Mouse (Mus musculus): ENCODE measurements around the gene Pitpnm2. TPM values are rescaled to one million over a fixed set of nuclear protein-coding genes. Genes with fewer than 3 reads are reported as not detected.
A peak's percentile ranks its signal among the peaks of the same experiment; 100 is the strongest.

Gene Pitpnm2
- total and polyA plus RNA-seq, 3 experiments: 7.0 to 22.2 TPM; not detected in 1

GRCm38 (mm10) chr5:124111742-124112497 is 137.6 kb downstream of the Pitpnm2 start, which contains the start of gene Ogfod2 (continued):
- TF ChIP-seq ZC3H11A (IDR thresholded peaks at IDR 0.05; ENCODE audit: low read depth, low read length) (no peak), EP300 (IDR thresholded peaks at IDR 0.05; ENCODE audit: low read depth in 1 of 2, low read length in 2 of 2) (no peak), USF1 (IDR thresholded peaks at IDR 0.05; ENCODE audit: low read depth, low read length) (peak; percentile 97), GATA1 (IDR thresholded peaks at IDR 0.05; ENCODE audit: low read depth, low read length) (no peak), SMC3 (IDR thresholded peaks at IDR 0.05; ENCODE audit: low read depth, low read length) (0 out of 2 replicates have a peak, but pooled peaks have one; percentile 17), CTCF (IDR thresholded peaks at IDR 0.05 in 2 of 3, conservative IDR thresholded peaks at IDR 0.05 in 1 of 3; ENCODE audit: control insufficient read depth in 1 of 3, insufficient read depth in 1 of 3, low read depth in 2 of 3, low read length in 3 of 3, poor library complexity in 1 of 3, severe bottlenecking in 1 of 3) (peak in 2 of 3 experiments; percentile 41 to 55; a peak in 4 of 6 replicates), KAT2A (conservative IDR thresholded peaks at IDR 0.05; ENCODE audit: low read depth, low read length) (no peak; the same call in 1 of the 2 replicates), MXI1 (IDR thresholded peaks at IDR 0.05; ENCODE audit: low read depth, low read length) (peak; percentile 88), TCF12 (IDR thresholded peaks at IDR 0.05; ENCODE audit: low read depth, low read length) (peak; percentile 58), GABPA (IDR thresholded peaks at IDR 0.05; ENCODE audit: low read depth, low read length) (no peak), ZKSCAN1 (IDR thresholded peaks at IDR 0.05; ENCODE audit: low read depth, low read length) (no peak), POLR2AphosphoS2 (IDR thresholded peaks at IDR 0.05; ENCODE audit: low read length) (no peak; the same call in 1 of the 2 replicates), MYB (IDR thresholded peaks at IDR 0.05; ENCODE audit: low read depth, low read length) (no peak), MAZ (IDR thresholded peaks at IDR 0.05; ENCODE audit: low read depth, low read length) (no peak), CHD1 (IDR thresholded peaks at IDR 0.05; ENCODE audit: low read depth, low read length) (no peak), HCFC1 (IDR thresholded peaks at IDR 0.05; ENCODE audit: low read depth, low read length) (peak; percentile 85)

GRCm38 (mm10) chr5:124111077-124111741 is 138.4 kb downstream of the Pitpnm2 start:
- H3K4me1 ChIP-seq (ENCODE audit: control insufficient read depth in 1 of 2, insufficient read depth in 2 of 2, low read length in 2 of 2): peaks cover 0 to 6% of the 10 kb centered on the region in 2 experiments; a peak in 2 of 4 replicates
- no peaks in the 10 kb centered on the region for H3K9me3 ChIP-seq (replicated peaks; ENCODE audit: insufficient read depth, low read length)
- H3K79me2 ChIP-seq (ENCODE audit: control insufficient read depth, insufficient read depth, low read length, poor library complexity): peaks cover 33% of the 10 kb centered on the region
- peak; percentile 90 for DNase-seq (ENCODE audit: low read depth, low spot score)
- H3K27ac ChIP-seq (ENCODE audit: control insufficient read depth, low read depth, low read length): peak overlapping the region; percentile 99
- 0 out of 4 replicates have a peak, but pooled peaks cover 0 to 2% of the 10 kb centered on the region in 2 experiments for H3K36me3 ChIP-seq (ENCODE audit: control insufficient read depth in 1 of 2, insufficient read depth in 2 of 2, low read length in 2 of 2)
- no peaks in the 10 kb centered on the region for H3K27me3 ChIP-seq (ENCODE audit: control insufficient read depth in 1 of 2, insufficient read depth in 2 of 2, low read length in 2 of 2)
- peak overlapping the region; percentile 98 for H3K9ac ChIP-seq (ENCODE audit: control insufficient read depth, low read depth, low read length, poor library complexity, severe bottlenecking)
- peak overlapping the region; percentile 77 to 95 for H3K4me3 ChIP-seq (ENCODE audit: control insufficient read depth in 1 of 2, insufficient read depth in 1 of 2, low read depth in 2 of 2, low read length in 2 of 2)
- TF ChIP-seq ELF1 (IDR thresholded peaks at IDR 0.05; ENCODE audit: low read depth, low read length) (peak; percentile 73), EP300 (IDR thresholded peaks at IDR 0.05; ENCODE audit: low read depth in 1 of 2, low read length in 2 of 2) (peak in 1 of 2 experiments; percentile 7; a peak in 1 of 4 replicates), HCFC1 (IDR thresholded peaks at IDR 0.05; ENCODE audit: low read depth, low read length) (peak; percentile 78), JUND (IDR thresholded peaks at IDR 0.05; ENCODE audit: low read depth, low read length) (no peak), ZMIZ1 (IDR thresholded peaks at IDR 0.05; ENCODE audit: low read depth, low read length) (no peak), SIN3A (IDR thresholded peaks at IDR 0.05; ENCODE audit: low read length) (0 out of 2 replicates have a peak, but pooled peaks have one; percentile 53), E2F4 (IDR thresholded peaks at IDR 0.05; ENCODE audit: borderline replicate concordance, low read depth, low read length) (no peak), GABPA (IDR thresholded peaks at IDR 0.05; ENCODE audit: low read depth, low read length) (no peak), UBTF (IDR thresholded peaks at IDR 0.05; ENCODE audit: borderline replicate concordance, insufficient read depth, low read depth, low read length) (no peak), ZC3H11A (IDR thresholded peaks at IDR 0.05; ENCODE audit: low read depth, low read length) (peak; percentile 45; the same call in 1 of the 2 replicates), MAX (IDR thresholded peaks at IDR 0.05; ENCODE audit: low read length) (peak; percentile 47; the same call in 1 of the 2 replicates), ETS1 (IDR thresholded peaks at IDR 0.05; ENCODE audit: low read depth, low read length) (peak; percentile 42; the same call in 1 of the 2 replicates), MXI1 (IDR thresholded peaks at IDR 0.05; ENCODE audit: low read depth, low read length) (no peak; the same call in 1 of the 2 replicates), CTCF (IDR thresholded peaks at IDR 0.05 in 2 of 3, conservative IDR thresholded peaks at IDR 0.05 in 1 of 3; ENCODE audit: control insufficient read depth in 1 of 3, insufficient read depth in 1 of 3, low read depth in 2 of 3, low read length in 3 of 3, poor library complexity in 1 of 3, severe bottlenecking in 1 of 3) (peak; percentile 87 to 99 (median 92)), POLR2AphosphoS2 (IDR thresholded peaks at IDR 0.05; ENCODE audit: low read length) (no peak), GATA1 (IDR thresholded peaks at IDR 0.05; ENCODE audit: low read depth, low read length) (peak; percentile 22; the same call in 1 of the 2 replicates), ZKSCAN1 (IDR thresholded peaks at IDR 0.05; ENCODE audit: low read depth, low read length) (no peak), MYC (IDR thresholded peaks at IDR 0.05; ENCODE audit: low read depth, low read length) (peak; percentile 76; the same call in 1 of the 2 replicates), POLR2A (IDR thresholded peaks at IDR 0.05; ENCODE audit: control insufficient read depth in 1 of 2, insufficient read depth in 1 of 2, low read depth in 1 of 2, low read length in 2 of 2, poor library complexity in 1 of 2) (no peak; a peak in 1 of 4 replicates), TAL1 (IDR thresholded peaks at IDR 0.05; ENCODE audit: low read length) (no peak), RAD21 (IDR thresholded peaks at IDR 0.05; ENCODE audit: low read depth, low read length) (peak; percentile 31), CHD1 (IDR thresholded peaks at IDR 0.05; ENCODE audit: low read depth, low read length) (peak; percentile 95; the same call in 1 of the 2 replicates), TBP (IDR thresholded peaks at IDR 0.05; ENCODE audit: low read depth, low read length) (peak; percentile 65), CHD2 (IDR thresholded peaks at IDR 0.05; ENCODE audit: low read length) (no peak; the same call in 1 of the 2 replicates)

Measured in MEL (cell line).